Mouse (Mus musculus): ENCODE data around the gene Nat8. TPM values are rescaled to one million over a fixed set of nuclear protein-coding genes. Genes with fewer than 3 reads are reported as not detected.
"Not testable (repeated sequence)": the region's sequence is repeated elsewhere in the genome, so short reads cannot be mapped to it uniquely, and the experiment has no call there.

The Nat8 gene
- 235 and 248 TPM in 2 replicates for polyA plus RNA-seq (2012; rRNA removed)

DNA sequence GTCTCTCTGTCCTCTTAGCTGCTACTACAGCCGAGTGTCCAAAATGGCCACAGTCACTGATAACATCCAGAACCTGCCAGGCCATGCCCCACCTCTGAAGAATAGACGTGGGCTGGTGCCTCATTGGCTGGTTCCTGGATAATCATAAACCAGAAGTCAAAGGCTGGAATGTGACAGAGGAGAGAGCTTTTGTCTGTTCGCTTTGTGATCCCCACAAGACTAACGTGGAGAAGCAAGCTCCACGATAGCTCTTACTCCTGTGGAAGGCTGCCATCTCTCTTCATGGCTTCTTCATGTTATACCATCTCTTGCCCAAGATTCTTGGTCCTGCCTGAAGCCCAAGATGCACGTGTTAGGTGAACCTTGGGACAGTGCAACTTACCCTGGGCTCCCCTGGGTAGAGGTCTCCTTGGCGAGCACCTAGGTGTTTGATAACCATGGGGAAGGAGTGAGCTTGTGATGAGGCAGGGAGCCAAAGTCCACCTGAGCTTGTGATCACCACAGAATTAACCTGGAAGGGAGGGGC is at the start of gene Nat8:
Gene Nat8 (minus strand): TSS at position 287 of the 526 bp plus-strand sequence.
- peak; percentile 91 for DNase-seq
- 52% methylated on average over 7 of the region's 7 CpGs for WGBS
- peak; percentile 50 for TF ChIP-seq POLR2A (IDR thresholded peaks at IDR 0.05; ENCODE audit: low read depth, low read length)
- TF ChIP-seq CTCF (conservative IDR thresholded peaks at IDR 0.05; ENCODE audit: insufficient read depth, insufficient read length, low read depth, low read length): no peak
- H3K36me3 ChIP-seq (ENCODE audit: control insufficient read depth, insufficient read depth, low read length): no peaks in the 10 kb centered on the region
- peak within 1 kb of the TSS; percentile 86 for H3K27ac ChIP-seq (ENCODE audit: insufficient read depth, low read depth, low read length)
- H3K4me3 ChIP-seq (ENCODE audit: insufficient read depth, low read depth, low read length): peak within 1 kb of the TSS; percentile 52
- peaks cover 23% of the 10 kb centered on the region for H3K4me1 ChIP-seq (ENCODE audit: control insufficient read depth, insufficient read depth, low read length)
- H3K27me3 ChIP-seq (replicated peaks; ENCODE audit: control insufficient read depth, insufficient read depth, low read length): no peaks in the 10 kb centered on the region

DNA sequence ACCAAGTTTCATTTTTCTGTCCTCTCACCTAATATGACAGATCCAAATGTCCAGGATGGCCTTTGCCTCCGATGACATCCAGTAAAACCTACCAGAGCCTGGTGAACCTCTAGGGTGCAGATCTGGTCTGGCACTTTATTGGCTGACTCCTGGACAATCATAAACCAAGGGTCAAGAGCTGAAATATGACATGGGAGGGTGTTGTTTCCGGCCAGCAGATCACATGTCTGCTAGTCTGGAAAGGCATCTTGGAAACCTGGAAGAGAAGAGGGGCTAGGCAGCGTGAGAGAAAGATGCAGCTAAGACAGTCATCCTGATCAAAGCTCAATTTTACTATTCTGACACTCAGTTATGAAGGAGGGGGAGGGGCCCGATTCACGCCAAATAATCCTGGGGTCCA is 37.1 kb upstream of the Nat8 start, which contains the start of gene Nat8f2:
Gene Nat8f2 (minus strand): TSS at position 153 of the 400 bp plus-strand sequence.
- not testable (repeated sequence) for H3K36me3 ChIP-seq (ENCODE audit: control insufficient read depth, insufficient read depth, low read length); H3K27me3 ChIP-seq (replicated peaks; ENCODE audit: control insufficient read depth, insufficient read depth, low read length)
- DNase-seq: peak; percentile 91
- H3K4me1 ChIP-seq (ENCODE audit: control insufficient read depth, insufficient read depth, low read length): peaks cover 20% of the 10 kb centered on the region
- H3K4me3 ChIP-seq (ENCODE audit: insufficient read depth, low read depth, low read length): peak within 1 kb of the TSS; percentile 24
- WGBS: 17% methylated on average over 5 of the region's 5 CpGs
- H3K27ac ChIP-seq (ENCODE audit: insufficient read depth, low read depth, low read length): peak within 1 kb of the TSS; percentile 97

DNA sequence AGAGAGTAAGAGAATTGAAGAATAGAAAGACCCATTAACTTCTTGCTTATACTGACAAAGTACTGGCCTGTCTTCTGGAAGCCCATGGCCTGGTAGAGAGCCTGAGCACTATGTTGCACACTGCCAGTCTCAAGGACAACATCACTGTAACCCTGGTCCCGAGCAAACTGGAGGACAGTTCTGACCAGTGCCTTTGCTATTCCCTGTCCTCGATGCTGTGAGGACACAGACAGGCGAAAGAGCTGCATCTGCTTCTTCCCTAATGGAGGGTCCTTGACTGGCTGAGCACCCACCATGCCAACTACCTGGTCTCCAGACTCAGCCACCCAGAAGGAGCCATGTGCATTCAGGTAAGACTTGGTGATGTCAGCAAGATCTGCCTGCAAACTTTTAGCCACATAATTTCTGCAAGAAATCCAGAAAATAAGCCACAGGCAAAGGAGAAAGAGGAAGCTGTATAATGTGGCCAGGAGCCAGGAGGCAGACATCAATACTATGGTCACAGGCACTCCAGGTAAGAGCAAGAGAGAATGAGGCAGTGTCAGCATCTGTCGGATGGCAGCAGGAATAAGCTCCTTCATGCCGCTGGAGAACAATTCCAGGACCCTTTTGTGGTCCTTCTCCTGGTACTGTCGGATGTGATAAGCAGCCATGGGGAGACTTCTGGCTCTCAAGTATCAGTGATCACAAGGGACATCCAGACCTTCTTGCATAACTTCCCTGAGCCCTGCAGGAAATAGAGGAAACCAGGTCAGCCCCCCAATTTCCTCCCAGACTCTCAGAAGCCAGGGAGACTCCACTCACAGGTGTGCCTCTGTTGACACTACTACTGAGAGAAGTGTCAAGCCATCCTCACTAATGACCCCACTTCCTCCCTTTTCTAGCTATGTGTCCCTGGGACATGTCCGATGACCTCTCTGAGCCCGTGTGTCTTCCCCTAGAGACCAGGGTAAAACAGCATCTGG is 36.1 kb upstream of the Nat8 start:
- DNase-seq: peak; percentile 53
- Histone ChIP-seq H3K36me3 (ENCODE audit: control insufficient read depth, insufficient read depth, low read length) (no peaks in the 10 kb centered on the region), H3K27ac (ENCODE audit: insufficient read depth, low read depth, low read length) (peak overlapping the region; percentile 97), H3K27me3 (replicated peaks; ENCODE audit: control insufficient read depth, insufficient read depth, low read length) (no peaks in the 10 kb centered on the region), H3K4me1 (ENCODE audit: control insufficient read depth, insufficient read depth, low read length) (peaks cover 20% of the 10 kb centered on the region), H3K4me3 (ENCODE audit: insufficient read depth, low read depth, low read length) (peak overlapping the region; percentile 24)
- WGBS: 66% methylated on average over 8 of the region's 8 CpGs
- TF ChIP-seq CTCF (conservative IDR thresholded peaks at IDR 0.05; ENCODE audit: insufficient read depth, insufficient read length, low read depth, low read length) (no peak), POLR2A (IDR thresholded peaks at IDR 0.05; ENCODE audit: low read depth, low read length) (no peak)

DNA sequence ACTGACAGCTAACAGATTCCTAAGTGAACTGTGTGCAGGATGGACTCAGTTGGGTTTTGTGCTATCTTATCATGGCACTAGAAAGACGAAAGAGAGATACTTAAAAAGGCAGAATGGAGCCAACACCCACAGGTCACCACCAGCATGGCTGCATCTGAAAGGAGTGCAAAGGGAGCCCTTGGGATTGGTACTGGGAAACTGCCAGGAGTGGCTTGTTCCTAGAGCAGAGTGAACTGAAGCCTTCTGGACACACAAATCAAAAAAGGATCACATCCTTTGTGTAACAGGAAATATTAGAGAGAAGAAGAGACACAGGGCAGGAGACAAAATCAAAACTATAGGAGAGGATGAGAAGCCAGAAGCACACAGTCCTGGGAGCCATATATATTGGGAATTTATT is 35.1 kb upstream of the Nat8 start:
- not testable (repeated sequence) for H3K36me3 ChIP-seq (ENCODE audit: control insufficient read depth, insufficient read depth, low read length); H3K4me3 ChIP-seq (ENCODE audit: insufficient read depth, low read depth, low read length); DNase-seq; H3K27me3 ChIP-seq (replicated peaks; ENCODE audit: control insufficient read depth, insufficient read depth, low read length); H3K27ac ChIP-seq (ENCODE audit: insufficient read depth, low read depth, low read length)
- H3K4me1 ChIP-seq (ENCODE audit: control insufficient read depth, insufficient read depth, low read length): peaks cover 23% of the 10 kb centered on the region
- WGBS: 90% methylated on average over 1 of the region's 1 CpGs

DNA sequence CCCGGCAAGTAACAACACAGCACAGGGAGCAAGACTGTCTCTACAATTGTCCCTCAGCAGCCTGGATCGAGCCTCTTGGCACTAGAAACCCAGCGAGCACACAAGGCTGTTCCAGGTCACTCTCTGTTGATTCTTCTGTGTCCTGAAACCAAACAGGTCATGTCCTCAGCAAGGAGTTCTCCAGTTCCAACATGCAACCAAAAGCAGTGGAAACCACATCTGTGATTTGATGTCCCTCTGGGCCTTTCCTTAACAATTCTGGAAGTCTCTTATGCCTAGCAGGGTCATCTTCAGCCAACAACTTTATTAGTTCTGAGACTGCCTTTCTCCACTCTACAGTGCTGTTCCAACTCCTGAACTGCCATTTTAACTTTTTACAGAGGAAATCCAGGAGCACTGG is 34.3 kb upstream of the Nat8 start:
- not testable (repeated sequence) for H3K27ac ChIP-seq (ENCODE audit: insufficient read depth, low read depth, low read length); H3K4me3 ChIP-seq (ENCODE audit: insufficient read depth, low read depth, low read length); H3K36me3 ChIP-seq (ENCODE audit: control insufficient read depth, insufficient read depth, low read length); DNase-seq; H3K27me3 ChIP-seq (replicated peaks; ENCODE audit: control insufficient read depth, insufficient read depth, low read length)
- peaks cover 23% of the 10 kb centered on the region for H3K4me1 ChIP-seq (ENCODE audit: control insufficient read depth, insufficient read depth, low read length)
- WGBS: 64% methylated on average over 3 of the region's 3 CpGs

DNA sequence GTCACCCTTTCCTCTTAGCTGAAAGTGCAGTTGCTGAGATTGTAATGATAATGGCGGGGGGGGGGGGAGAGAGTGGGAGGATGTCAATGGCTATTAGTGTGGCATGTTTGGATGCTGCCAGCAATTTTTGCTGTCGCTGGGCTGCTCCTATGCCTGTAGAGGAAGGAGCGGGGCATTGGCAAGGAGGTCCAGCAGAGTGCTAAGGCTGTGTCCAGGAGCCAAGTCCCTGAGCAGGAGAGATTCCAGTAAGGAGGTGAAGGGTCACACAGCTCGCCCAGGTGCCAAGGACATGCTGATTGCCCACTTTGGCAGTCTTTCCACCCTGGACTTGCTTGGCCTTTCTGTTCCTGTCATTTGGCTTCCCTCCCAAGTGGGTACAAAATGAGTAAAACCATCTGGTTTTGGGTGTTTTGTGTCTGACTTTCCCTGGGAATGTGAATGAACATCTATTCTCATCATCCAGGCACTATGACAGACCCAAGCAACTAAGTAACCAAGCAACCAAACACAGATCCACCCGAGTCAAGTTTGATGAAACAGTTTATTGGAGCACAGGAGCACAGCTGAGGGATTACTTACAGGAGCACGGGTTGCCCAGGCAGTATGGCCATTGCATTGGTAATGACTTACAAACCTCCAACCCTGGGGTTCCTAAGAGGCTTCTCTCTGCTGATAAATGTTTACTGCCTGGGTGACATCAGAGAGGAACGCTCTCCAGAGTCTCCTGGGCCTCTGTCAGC is 33.2 kb upstream of the Nat8 start:
- H3K36me3 ChIP-seq (ENCODE audit: control insufficient read depth, insufficient read depth, low read length); H3K4me3 ChIP-seq (ENCODE audit: insufficient read depth, low read depth, low read length); H3K27me3 ChIP-seq (replicated peaks; ENCODE audit: control insufficient read depth, insufficient read depth, low read length); H3K27ac ChIP-seq (ENCODE audit: insufficient read depth, low read depth, low read length): not testable (repeated sequence)
- WGBS: 66% methylated on average over 6 of the region's 7 CpGs
- DNase-seq: peak; percentile 87
- H3K4me1 ChIP-seq (ENCODE audit: control insufficient read depth, insufficient read depth, low read length): peaks cover 23% of the 10 kb centered on the region

DNA sequence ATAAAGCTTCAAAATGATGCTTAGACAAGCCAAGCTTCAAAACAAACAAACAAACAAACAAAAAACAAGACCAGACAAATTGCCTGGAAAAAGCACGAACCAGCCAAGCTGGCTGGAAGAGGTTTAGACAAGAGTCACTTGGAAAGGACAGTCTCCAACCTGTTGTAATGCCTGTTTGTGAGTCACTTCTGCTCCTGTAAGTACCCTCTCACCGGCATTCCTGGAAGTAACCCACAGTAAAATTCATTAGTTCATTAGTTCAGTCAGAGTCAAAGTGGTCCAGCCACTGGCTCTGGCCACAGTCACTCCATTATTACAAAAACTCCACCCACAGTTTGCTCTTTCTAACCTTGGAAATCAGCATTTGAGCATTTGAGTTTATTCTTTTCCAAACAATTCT is 32.0 kb upstream of the Nat8 start:
- no peaks in the 10 kb centered on the region for H3K36me3 ChIP-seq (ENCODE audit: control insufficient read depth, insufficient read depth, low read length)
- H3K4me3 ChIP-seq (ENCODE audit: insufficient read depth, low read depth, low read length): no peak overlapping the region
- peaks cover 18% of the 10 kb centered on the region for H3K4me1 ChIP-seq (ENCODE audit: control insufficient read depth, insufficient read depth, low read length)
- H3K27me3 ChIP-seq (replicated peaks; ENCODE audit: control insufficient read depth, insufficient read depth, low read length): no peaks in the 10 kb centered on the region
- 83% methylated on average over 2 of the region's 2 CpGs for WGBS
- TF ChIP-seq POLR2A (IDR thresholded peaks at IDR 0.05; ENCODE audit: low read depth, low read length) (no peak), CTCF (conservative IDR thresholded peaks at IDR 0.05; ENCODE audit: insufficient read depth, insufficient read length, low read depth, low read length) (no peak)
- no peak overlapping the region for H3K27ac ChIP-seq (ENCODE audit: insufficient read depth, low read depth, low read length)
- no peak for DNase-seq
